Mouse (Mus musculus) urinary bladder, postnatal 10 days (tissue): ENCODE data around the gene Cks1b.

Experiments
- DNase-seq: peaks from one replicate; pipeline ENCODE4 v3.0.0; 2022; ENCODE audit warnings: low spot score

Cks1b gene

DNA sequence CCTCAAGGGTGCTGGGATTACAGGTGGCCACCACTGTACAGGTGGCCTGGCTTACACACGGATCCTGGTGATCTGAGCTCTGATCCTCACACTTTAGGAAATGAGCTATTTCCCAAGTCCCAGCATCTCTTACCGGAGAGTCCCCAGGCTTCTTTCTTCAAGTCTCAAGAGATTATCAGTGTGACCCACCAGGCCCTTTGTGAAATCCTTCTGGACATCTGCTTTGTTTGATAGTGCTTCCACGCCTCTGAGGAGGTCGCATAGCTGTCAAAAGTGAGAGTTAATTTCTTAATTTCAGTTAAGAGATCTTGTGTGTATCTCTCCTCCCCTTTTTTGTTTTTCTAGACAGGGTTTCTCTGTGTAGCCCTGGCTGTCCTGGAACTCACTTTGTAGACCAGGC is 7.7 kb upstream of the Cks1b start:
- no peak for DNase-seq

DNA sequence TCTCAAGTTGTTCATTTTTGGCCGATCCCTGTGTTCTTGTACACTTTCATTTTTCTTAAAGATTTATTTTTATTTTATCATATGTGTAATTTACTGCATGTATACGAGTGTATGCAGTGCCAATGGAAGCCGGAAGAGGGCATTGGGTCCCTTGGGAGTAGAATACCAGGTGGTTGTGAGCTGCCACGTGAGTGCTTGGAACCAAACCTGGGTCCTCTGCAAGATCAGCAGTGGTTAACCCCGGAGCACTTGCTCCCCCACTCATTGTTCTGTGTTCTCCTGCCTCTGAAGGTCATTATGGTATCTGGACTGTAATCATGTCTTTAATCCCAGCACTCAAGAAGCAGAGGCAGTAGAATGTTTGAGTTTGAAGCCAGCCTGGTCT is 7.0 kb upstream of the Cks1b start:
- DNase-seq = no peak

DNA sequence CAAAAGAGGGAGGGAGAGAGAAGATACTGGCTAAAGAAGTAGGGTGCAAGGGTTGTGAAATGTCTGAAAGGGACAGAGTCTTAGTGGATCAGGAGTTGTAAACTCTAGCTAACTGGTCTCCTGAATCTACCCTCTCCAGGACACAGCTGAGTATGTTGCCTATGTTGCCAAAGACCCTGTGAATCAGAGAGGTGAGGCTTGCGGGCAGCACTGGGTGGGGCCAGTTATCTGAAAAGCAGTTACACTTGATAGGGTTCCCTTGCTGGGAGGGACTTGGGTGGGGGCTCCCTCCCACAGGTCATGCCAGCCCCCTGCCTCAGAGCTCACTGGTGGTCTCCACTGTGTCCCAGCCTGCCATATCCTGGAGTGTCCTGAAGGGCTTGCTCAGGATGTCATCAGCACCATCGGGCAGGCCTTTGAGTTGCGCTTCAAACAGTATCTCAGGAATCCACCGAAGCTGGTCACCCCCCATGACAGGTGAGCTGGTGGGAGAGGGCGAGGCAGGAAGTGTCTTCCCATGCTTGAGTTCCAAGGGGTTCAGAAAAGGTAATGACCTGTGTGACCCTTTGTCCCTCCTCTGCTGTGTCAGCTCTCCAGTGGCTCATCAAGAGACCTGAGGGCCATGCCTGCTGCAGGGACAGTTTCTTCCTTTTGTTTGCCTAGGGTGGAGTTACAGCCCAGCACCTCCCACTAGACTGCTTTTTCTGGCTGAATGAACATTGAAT is 6.4 kb upstream of the Cks1b start:
- DNase-seq = no peak

DNA sequence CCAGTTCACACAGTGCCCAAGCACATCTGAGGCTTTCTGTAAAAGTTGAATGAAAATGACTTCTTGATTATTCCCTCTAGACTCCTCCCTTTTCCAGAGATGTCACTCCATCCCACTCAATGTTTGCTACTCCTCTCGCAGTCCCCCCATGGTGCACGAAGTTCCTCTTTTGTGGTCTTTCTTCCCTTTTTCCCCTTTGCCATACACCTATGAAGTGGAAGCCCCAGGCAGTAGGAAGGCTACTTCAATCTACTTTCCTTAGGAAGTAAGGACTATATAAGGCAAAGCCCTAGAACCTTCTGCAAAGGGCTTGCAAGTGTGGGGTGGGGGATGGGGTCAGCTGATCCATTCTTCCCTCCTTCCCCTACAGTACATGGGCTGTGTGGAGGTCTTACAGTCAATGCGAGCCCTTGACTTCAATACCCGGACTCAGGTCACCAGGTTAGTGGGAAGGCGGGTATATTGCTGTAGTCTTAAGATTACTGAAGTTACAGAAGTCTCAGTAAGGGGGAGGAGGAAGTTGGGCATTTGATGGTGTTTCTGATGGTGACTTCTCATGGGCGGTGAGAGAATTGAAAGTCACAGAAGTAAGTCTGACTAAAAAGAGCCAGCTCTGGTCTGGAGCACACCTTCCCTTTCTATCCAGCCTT is 4.5 kb upstream of the Cks1b start:
- no peak for DNase-seq

DNA sequence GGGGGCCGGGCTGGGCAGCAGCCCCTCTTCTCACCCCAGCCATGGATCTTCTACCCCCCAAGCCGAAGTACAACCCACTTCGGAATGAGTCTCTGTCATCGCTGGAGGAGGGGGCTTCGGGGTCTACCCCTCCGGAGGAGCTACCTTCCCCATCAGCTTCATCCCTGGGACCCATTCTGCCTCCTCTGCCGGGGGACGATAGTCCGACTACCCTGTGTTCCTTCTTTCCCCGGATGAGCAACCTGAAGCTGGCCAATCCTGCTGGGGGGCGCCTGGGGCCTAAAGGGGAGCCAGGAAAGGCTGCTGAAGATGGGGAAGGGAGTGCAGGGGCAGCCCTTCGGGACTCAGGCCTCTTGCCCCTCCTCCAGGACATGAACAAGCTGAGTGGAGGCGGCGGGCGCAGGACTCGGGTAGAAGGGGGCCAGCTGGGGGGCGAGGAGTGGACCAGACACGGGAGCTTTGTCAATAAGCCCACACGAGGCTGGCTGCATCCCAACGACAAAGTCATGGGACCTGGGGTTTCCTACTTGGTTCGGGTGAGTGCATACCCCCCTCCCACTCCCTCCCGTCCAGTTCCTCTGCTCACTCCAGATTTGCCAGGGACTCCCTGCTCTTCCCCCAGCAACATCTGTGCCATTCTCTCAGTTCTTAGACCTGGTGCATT is 3.8 kb upstream of the Cks1b start:
- no peak for DNase-seq

DNA sequence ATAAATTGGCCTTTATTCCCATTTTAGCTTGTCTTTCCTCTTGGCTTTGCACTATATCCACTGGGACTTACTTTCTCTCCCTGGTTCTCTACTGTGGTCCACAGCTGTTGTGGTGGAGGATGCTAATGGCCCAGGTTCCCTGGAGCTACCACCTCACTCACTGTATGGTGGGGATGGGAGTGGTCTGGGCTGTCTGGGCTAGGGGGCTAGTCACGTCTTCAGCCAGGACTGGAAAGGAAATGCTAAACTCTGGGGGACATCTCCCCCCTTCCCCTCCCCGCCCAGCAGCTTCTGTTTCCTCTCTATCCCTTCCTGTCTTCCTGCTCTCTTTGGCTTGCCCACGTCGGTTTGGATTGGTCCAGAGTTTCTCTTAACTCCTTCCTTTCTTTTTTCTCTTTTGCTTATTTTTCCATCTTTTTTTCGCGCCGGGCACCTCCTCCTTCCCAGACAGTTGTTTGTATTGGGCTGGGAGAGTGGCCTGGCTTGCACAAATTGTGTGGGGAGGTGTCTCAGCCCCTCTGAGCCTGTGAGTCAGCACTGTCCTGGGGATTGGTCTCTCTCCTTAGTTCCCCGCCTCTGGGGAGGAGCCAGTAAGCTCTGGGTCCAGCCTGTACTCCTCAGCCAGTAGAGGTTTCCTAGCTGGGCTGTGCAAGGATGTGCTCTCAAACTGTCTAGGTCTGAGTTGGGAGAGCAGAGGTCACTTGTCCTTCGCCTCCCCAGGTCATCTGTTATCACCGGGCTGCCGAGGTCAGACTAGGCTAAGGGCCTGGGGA is 3.0 kb upstream of the Cks1b start:
- peak; percentile 26 for DNase-seq

DNA sequence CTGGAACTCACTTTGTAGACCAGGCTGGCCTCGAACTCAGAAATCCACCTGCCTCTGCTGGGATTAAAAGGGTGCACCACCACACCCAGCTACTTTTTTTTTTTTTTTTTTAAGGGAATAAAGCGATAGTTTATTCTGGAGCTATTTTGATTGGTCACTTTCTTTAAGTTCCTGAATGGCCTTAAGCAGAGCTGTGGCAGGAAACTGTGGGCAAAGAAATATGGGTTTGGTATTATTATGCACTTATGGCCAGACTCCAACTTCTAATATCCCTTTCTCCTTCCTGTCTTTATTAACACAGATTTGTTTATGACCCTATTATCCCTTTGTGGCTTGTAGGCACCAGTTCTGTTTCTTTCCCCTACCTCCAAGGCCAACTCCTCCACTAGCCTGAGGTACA is 2.2 kb upstream of the Cks1b start:
- no peak for DNase-seq

DNA sequence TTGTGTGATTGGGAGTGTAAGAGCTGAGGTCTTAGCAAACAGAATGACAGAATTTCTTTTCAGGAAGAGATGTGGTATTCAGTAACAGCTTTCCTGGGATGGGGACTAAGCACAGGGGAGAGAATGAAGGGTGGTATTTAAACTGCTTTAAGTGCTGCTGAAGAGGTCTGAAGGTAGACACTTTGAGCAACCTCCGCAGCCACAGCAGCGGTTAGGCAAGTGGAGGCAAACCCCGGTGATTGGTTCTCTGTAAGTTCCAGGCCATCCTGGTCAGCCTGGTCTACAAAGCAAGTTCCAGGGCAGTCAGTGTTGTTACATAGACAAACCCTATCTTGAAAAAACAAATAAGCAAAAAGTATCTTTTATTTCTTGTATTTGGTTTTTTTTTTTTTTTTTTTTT is 1.8 kb upstream of the Cks1b start:
- DNase-seq = no peak

DNA sequence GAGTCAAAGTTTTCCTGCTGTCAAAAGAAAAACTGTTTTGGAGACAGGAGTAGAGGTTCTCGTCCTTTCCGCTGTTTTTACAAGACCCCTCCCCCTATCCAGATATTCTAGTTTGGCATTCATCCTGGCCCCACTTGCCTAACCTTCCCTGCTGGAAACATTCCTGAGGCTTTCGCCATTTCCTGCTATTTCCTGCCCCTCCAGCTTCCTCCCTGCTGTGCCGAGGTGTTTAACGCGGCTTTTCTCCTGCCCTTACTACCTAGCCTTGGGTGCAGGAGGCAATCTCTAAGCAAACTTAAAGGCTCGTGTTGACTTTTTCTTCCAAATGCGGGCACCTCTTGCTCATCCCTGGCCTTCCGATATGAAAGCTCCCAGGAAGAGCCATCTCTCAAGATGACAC is 1.4 kb upstream of the Cks1b start:
- DNase-seq = no peak

DNA sequence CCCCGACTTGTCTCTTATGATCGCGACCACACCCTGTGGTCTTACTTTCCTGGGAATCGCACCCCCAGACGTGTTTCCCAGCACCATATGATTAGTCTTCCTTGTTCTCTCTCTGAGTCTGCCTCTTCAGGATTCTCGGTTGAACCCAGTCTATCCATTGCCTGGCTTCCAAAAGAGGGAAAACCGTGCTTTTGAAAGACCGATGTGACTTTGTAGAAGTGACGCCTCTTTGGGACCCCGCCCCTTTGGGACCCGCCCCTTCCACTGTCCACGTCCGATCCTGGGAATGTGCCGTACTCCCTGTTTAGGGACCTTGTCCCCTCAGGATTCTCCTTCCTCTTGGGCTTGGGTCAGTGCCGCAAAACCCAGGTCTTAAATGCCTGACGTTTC is 673 bp upstream of the Cks1b start:
- peak; percentile 47 for DNase-seq

DNA sequence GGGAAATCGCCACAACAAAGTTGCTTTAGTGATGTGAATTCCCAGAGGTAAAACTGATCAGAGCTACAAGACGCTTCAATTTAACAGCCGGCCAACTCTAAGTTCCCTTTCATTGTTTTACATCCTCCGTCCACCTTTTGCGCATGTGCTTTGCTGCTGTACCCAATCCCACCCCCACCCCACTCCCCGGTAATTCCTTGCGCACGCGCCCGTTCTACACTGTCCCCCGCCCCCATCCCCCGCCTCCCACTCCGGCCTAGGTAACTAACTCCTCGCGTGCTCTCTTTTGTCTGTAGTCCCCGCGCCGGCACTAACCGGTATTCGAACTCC is 378 bp downstream of the Cks1b start:
- no peak for DNase-seq

DNA sequence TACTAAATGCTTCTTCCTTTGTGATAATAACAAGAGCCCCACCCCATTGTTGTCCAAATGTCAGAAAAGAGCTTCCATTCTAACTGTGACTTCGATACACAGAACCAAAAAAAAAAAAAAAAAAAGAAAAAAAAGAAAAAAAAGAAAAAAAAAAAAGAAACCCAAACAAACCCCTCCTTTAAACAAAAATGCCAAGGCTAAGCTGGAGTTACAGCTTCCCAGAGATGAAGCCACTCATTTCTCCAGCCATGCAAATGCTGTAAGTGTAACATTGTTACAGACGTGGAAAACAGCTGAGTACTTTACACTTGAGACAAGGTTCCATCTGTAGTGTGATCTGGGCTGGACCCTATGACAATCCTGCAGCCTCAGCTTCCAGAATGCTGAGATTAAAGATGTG is 1.1 kb downstream of the Cks1b start:
- no peak for DNase-seq

DNA sequence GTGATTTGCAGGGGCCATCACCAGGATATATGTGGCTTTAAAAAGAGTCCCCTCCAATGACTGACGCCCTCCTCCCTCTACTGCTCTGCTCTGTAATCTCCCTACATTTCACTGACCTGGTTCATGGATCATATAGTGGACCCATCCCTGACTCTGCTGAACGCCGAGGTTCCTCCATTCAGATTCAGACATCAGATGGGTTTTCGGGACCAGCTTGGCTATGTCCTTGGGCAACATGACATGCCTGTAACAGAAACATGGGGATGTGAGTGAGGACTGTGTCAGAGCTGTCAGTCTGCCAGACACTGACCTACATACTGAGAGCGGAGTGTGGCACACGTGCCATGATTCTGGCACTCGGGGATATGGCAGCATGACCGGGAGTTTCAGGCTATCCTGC is 2.0 kb downstream of the Cks1b start:
- no peak for DNase-seq

DNA sequence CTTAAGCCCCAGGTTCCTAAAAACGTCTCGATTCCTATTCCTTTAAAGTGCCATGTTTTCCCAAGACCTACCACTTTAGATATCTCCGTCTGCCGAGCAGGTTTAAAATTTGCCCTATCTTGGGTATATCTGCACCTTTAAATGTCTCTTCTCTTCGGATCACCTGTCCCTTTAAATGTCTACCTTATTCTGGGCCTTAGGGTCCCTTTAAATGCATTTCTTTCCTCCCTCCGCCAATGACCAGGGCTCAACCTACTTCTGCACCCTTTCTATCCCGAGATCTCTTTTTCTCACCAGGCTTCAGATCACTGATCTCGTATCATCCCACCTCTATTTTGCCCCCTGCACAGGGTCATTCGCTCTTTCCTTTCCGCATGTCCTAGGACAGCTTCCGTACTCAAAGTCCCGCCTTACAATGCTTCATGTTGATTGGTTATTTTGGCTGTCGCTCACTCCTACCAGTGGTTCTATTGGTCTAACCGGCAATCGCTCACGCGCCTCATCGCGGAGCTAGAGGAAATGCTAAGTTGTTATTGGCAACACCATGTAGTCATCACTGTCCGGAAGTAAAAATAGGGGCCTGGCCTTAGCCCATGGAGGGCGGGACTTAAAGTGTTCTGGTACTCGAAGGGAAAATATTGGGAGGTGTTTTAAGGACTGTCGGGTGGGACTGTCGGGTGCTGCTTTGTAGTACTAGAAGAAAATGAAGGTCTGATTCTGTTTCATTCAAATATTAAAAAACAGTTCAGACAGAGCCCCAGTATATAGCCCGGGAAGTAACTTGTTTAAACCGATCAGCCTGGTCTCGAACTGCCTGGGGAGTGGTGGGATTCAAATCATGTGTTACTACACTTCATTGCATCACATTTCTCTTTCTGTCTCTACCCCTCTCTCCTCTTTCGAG is 6.4 kb downstream of the Cks1b start, which contains the start of gene Flad1:
Gene Flad1, minus strand, starts transcription at position 381 of the 904 bp plus-strand sequence.
- peak; percentile 94 for DNase-seq

DNA sequence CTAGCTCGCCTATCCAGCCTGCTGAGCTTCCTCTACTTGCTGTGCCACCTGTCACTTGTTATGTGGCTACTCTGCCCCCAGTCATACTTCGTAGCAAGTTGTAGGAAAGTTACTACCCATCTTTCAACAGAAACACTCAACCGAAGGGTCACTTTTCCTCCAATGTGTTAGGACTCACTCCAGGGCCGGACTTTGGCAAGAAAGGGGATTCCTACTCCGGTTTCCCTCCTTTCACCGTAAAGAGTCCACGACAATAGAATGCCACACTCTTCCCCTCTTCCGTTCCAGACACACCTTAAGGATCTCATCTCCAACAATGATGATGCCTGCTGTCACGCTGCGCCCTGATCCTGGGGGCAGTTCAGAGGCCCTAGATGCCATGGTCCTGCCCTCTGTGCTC is 7.3 kb downstream of the Cks1b start:
- DNase-seq = no peak

DNA sequence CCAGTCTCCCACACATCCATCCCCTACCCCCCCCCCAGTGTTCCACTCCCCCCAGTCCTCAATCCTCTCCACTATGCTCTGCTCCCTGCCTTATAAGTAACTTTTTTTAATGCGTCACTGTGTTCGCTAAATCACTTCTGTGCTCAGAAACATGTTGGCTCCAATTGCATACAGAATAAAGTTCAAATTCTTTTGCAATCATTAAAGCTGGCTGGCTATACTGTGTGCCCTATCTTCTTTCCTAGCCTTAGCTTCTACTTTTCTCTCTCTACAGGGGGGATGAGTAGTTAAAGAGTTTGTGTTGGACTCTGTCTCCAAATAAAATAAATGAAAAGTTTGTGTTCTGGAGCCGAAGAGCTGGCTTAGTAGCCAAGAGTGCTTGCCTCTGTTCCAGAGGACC is 8.5 kb downstream of the Cks1b start:
- no peak for DNase-seq

DNA sequence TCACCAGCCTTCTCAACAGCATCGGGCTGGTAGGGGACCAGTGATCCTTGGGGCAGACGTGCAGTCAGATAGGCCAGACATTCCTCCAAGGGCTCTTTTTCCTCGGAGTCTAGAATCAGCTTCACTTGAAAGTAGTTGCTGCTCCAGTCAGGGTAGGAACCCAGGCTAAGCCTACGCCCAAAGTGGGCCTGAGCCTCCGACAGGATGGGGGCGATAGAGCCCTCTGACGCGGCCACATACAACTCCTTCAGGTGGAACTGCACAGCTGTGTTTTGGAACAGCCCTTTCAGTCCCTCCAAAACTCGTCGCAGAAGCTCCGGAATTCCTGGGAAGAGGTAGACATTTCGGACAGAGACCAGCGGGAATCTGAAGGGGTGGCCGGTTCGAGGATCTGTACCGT is 9.7 kb downstream of the Cks1b start:
- no peak for DNase-seq

DNA sequence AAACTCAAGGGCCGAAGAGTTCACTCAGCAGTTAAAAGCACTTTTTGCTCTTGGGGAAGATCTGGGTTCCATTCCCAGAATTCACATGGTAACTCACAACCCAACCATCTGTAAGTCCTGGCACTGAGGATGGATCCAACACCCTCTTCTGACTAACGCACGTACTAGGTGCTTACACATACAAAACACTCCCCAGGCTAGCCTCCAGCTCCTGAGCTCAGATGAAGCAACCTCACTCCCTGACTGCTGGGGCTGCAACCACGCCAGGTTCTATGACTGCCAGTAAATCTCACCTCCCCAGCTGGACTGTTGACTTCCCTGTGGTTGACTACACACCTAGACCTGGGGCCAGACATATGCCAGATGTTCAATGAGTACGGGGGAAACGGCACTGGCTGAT is 11.3 kb downstream of the Cks1b start:
- no peak for DNase-seq

DNA sequence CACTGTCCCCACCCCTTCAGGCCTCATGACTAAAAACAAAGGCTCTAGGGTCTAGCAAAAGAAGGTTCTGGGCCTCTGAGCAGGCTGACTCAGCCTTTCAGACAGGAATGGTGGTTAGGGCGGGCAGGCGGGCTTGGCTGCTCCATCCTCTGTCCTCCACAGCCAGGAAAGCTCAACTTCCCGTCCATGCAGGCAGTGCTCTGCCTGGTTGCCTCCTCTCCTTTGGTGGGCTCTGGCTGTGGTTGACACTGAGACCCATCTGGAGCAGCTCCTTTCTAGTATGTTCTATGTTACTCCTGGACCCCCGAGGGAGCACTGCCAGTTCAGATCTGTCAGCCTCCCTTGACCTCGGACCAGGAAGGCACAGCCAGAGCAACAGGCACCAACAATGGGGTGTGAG is 15.5 kb downstream of the Cks1b start, which contains the start of gene Lenep:
Gene Lenep, minus strand, starts transcription at position 101 of the 400 bp plus-strand sequence.
- no peak for DNase-seq

DNA sequence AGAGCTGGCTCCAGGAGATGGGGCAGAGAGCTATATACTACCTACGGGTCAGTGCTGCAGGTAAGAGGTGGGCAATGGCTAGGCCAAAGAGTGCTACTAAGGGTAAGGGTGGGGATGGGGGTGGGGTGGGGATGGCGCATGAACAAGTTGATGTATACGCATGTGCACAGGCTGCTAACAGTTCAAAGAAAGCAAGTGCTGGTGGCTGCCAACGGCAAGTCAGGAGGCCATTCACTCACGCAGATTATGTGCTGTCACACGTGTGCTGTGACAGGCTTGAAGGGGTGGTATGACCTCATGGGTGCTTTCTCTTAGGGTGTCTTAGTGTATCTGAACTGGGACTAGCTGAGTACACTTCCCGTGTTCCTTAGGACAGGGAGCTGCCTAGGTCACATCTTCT is 16.9 kb downstream of the Cks1b start:
- no peak for DNase-seq

DNA sequence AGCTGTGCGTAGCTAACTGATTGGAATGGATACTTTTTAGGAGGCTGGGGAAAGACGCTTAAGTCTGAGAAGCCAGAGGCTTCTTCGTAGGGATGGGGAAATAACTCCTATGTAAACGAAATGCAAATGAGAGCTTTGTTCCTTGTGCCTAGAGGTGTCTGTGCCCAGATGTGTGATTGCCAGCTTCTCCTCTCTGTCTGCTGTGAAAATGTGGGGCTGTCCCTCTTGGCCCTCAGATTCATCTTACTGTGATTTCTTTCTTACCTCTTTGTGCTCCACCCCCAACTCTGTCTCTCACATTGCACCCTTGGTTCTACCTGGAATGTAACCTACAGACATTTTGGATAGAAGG is 21.6 kb downstream of the Cks1b start:
- no peak for DNase-seq
